13 mouse cellular contexts compared by ENCODE assay signal in the genomic region with DNA sequence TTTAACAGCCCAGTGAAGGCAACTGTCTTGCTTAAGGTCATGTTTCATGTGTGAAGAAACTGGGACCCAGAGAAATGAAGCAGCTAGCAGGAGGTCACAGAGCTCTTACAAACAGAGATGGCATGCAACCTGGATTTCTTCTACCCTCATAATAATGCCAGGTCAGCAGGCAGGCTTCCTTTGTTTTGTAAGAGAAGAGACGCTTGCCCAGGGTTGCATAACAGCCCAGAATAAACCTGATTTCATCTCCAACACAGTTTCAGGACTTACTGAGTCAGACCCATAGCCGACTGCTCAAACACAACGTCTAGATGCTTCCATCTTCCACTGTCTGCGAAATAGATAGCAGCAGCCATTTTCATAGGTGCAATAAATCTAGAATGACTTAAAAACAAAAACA.
DNase-seq lines count a peak whose midpoint lies in the region; ATAC-seq and TF ChIP-seq lines count a peak whose summit lies in the region.
"Had no signal": no experiment of that assay in that cellular context is flagged by ENCODE, and none has a peak within 500 bp of the region (broad histone marks: within the 10 kb centered on the region; RNA-seq: fewer than 3 reads in every experiment).

No protein-coding gene starts in this region.

- H3K9me3 ChIP-seq in hindbrain, embryonic 10.5 days: peaks cover 9% of the 10 kb centered on the region
- H3K9me3 ChIP-seq: embryonic facial prominence, embryonic 15.5 days; kidney, embryonic 15.5 days; neural tube, embryonic 15.5 days had no signal

- no peak for TF ChIP-seq CTCF in heart, adult 2 months (IDR thresholded peaks at IDR 0.05)

- H3K4me3 ChIP-seq in heart, adult 2 months: no peak overlapping the region
- no peak overlapping the region for H3K4me3 ChIP-seq in hindbrain, embryonic 10.5 days
- H3K4me3 ChIP-seq: embryonic facial prominence, embryonic 15.5 days; kidney, embryonic 15.5 days; left cerebral cortex, adult 2 months; neural tube, embryonic 15.5 days had no signal

- H3K36me3 ChIP-seq in heart, adult 2 months (ENCODE audit: control insufficient read depth, insufficient read depth, low read length): no peaks in the 10 kb centered on the region
- H3K36me3 ChIP-seq in hindbrain, embryonic 10.5 days: no peaks in the 10 kb centered on the region
- H3K36me3 ChIP-seq: embryonic facial prominence, embryonic 15.5 days; kidney, embryonic 15.5 days; neural tube, embryonic 15.5 days had no signal

- no peak for TF ChIP-seq POLR2A in heart, adult 2 months (IDR thresholded peaks at IDR 0.05; ENCODE audit: insufficient read depth, low read depth, low read length)

- peak in 1 of 2 experiments; percentile 60 for DNase-seq in heart, adult 2 months
- DNase-seq in heart, postnatal 14 days: no peak
- peak; percentile 9 for DNase-seq in 3T3-L1 (ENCODE audit: low read depth, low spot score)
- peak; percentile 77 for DNase-seq in Muller cell, postnatal 12 days (ENCODE audit: inconsistent ontology term)
- no peak for DNase-seq in ovary, postnatal 14 days (ENCODE audit: low spot score)
- DNase-seq in hindbrain, embryonic 10.5 days (ENCODE audit: low spot score): no peak
- DNase-seq: right cerebral cortex, postnatal 14 days had no signal

- no peaks in the 10 kb centered on the region; the same call in 1 of the 2 replicates for H3K27me3 ChIP-seq in heart, adult 2 months (ENCODE audit: control insufficient read depth, insufficient read depth, low read length)
- H3K27me3 ChIP-seq in hindbrain, embryonic 10.5 days (ENCODE audit: insufficient read depth, poor library complexity, severe bottlenecking): no peaks in the 10 kb centered on the region
- H3K27me3 ChIP-seq: embryonic facial prominence, embryonic 15.5 days; kidney, embryonic 15.5 days; neural tube, embryonic 15.5 days had no signal

- WGBS in heart, adult 2 months: 59% methylated on average over 4 of the region's 4 CpGs
- 92% methylated on average over 4 of the region's 4 CpGs for whole genome bisulfite sequencing in hindbrain, embryonic 10.5 days

- intact Hi-C loops in heart, adult 2 months (cut with DNase I): loop anchor here (5.0 kb wide), 1 partner anchor 92 kb away; no protein-coding TSS in a partner anchor
- intact Hi-C loops in heart, postnatal 14 days (cut with DNase I): no loop called here

- no peaks in the 10 kb centered on the region for H3K79me2 ChIP-seq in heart, adult 2 months (replicated peaks; ENCODE audit: control insufficient read depth, insufficient read depth, low read length)

- H3K9ac ChIP-seq in heart, adult 2 months (ENCODE audit: low read depth, low read length): no peak overlapping the region
- H3K9ac ChIP-seq: embryonic facial prominence, embryonic 15.5 days; kidney, embryonic 15.5 days; neural tube, embryonic 15.5 days had no signal

- peak overlapping the region; percentile 63 for H3K27ac ChIP-seq in heart, adult 2 months
- H3K27ac ChIP-seq in hindbrain, embryonic 10.5 days: no peak overlapping the region
- H3K27ac ChIP-seq: embryonic facial prominence, embryonic 15.5 days; kidney, embryonic 15.5 days; left cerebral cortex, adult 2 months; neural tube, embryonic 15.5 days had no signal

- ATAC-seq in granulocyte monocyte progenitor cell, adult 5-6 weeks (replicated peaks; ENCODE audit: poor library complexity, severe bottlenecking): peak; percentile 62
- ATAC-seq in monocyte, adult 5-6 weeks (replicated peaks; ENCODE audit: insufficient number of reproducible peaks, low FRiP score, low TSS enrichment, poor library complexity, severe bottlenecking): no peak

- TF ChIP-seq EP300 in heart, adult 2 months (IDR thresholded peaks at IDR 0.05; ENCODE audit: insufficient read depth, low read depth, low read length): no peak

- H3K4me1 ChIP-seq in heart, adult 2 months (ENCODE audit: control insufficient read depth, insufficient read depth, low read length): peaks cover 5% of the 10 kb centered on the region; the same call in 1 of the 2 replicates
- H3K4me1 ChIP-seq in hindbrain, embryonic 10.5 days (replicated peaks): no peaks in the 10 kb centered on the region
- H3K4me1 ChIP-seq: embryonic facial prominence, embryonic 15.5 days; kidney, embryonic 15.5 days; neural tube, embryonic 15.5 days had no signal

Comparison
In these comparisons a context has a peak if more than half of its experiments do, and no peak if none do; other contexts are left out.
1. DNase-seq: peak in 3T3-L1 (single experiment) and Muller cell, postnatal 12 days (single experiment); none in heart, postnatal 14 days (0 of 2), ovary, postnatal 14 days (single experiment) and hindbrain, embryonic 10.5 days (single experiment).